Mouse (Mus musculus): ENCODE data around the gene Gm11114.

The Gm11114 gene

GRCm38 (mm10) chr9:85312473-85312872, at the start of gene Gm11114:
Gene Gm11114, plus strand, starts transcription at chr9:85312773.
- CTCF ChIA-PET: no interaction called here
- POLR2A ChIA-PET: no interaction called here

DNA sequence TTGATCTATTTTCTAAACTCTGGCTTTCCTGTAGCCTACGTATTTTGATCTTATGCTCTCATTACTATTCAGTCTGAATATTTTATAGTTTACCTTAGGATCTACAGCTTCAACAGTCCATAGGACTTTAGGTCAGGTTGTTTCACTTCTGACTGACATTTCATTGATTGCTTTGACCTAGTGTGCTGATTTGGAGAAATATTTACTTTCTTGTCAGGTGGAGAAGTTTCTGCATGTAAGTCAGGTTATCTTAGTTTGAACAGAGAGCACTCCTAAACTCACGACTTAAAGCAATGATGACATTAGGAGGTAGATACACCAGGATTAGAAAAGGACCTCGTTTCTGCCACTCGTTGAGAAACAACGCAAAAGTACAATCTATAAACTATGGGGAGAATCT, 45.7 kb upstream of the Gm11114 start:
- CTCF ChIA-PET: no interaction called here
- POLR2A ChIA-PET: no interaction called here

DNA sequence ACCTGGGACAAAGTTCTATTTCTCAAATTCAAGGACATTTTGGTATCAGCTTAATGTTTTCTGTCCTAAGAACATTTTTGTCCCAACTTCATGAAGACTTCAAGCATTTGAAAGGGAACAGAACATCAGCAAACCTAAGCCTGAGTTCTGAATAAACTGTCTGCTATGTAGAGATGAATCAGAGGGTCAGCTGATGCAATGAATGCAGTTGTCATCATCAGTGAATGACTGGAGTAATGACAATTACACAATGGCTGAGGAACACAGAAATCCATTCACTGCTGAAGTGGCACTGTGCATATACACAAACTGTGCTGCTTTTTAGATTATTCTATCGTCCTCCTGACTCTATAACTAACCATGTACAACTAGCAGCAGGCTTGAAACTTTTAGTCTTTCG, 38.5 kb upstream of the Gm11114 start:
- POLR2A ChIA-PET: no interaction called here
- CTCF ChIA-PET: no interaction called here

DNA sequence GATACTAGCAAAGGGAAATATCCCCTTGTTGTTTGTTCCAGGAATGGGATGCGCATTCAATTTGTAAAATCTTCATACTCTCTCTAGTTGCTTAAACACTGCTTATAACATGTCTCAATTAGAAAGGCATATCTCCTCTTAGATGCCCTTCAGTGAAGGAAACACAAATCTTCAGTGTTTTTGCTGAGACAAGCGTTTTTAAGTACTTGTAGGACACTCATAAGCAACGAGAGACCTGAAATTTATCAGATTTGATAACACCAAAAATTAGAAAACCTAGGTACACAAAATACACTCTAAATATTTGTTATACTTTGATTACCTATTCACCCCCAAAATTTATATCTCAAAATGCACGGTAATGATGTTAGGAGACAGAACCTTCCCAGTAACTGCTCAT, 9.7 kb upstream of the Gm11114 start:
- ChIA-PET POLR2A (no interaction called here), CTCF (no interaction called here)

DNA sequence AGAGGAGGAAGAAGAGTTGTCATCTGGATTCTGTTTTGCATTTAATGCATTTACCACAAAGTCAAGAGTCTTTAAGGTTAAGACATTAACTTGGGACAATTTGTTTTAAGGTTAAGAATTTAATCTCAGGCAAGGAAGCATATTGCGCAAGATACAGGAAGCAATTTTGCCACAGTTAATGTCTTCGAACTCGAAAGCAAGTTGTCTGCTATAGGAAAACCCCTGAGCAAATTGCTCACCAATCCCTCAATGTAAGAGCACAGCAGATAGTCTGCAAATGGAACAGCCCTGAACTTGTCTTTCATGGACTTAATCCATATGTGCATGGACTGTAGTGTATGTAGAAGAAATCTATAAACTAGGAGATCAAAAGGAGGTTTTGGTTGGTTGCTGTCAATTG, 9.2 kb upstream of the Gm11114 start:
- POLR2A ChIA-PET: no interaction called here

GRCm38 (mm10) chr9:85316122-85316521, 3.5 kb downstream of the Gm11114 start:
- ChIA-PET POLR2A (no interaction called here), CTCF (no interaction called here)

More for the DNA sequence above, 9.2 kb upstream of the Gm11114 start:
- CTCF ChIA-PET: no interaction called here

DNA sequence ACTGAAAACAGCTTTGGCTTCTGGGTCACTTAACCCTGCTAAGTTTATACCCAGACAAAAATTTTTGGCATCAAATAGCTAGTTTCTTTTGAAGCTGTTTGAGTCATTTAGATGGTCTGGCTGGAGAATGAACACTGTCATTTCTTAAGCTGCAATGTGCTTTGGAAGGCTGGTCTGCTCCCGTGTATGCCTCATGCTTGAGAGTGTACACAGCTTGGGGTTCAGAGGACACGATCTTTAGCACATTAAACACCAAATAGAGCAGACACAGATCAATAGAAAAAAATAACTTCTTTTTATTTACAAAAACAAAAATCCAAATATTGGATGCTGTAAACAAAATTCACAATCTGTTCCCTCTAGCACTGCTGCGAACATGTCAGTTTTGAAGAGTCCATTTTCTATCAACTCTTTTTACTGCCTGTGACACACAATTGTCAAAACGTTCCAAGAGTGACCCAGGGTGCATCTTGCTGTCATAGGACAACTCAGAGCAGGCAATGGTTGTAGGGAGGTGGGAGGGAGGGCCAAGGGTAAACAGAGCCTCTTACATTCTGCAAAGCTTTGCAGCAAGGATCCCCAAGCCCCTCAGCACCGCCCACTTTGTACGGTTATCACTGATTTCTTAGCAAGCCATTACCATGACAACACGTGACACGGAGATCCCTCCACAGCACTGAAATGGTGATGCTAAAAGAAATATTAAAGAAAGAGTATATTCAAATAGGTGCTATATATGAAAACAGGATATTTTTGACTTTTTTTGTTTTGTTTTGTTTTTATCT, 7.8 kb downstream of the Gm11114 start:
- ChIA-PET POLR2A (interaction anchor here in 1 of 4 experiments (0.8 to 1.6 kb wide), 2 partner anchors 9 to 31 kb away, joined by 3 read pairs; no protein-coding TSS in a partner anchor), CTCF (no interaction called here)

DNA sequence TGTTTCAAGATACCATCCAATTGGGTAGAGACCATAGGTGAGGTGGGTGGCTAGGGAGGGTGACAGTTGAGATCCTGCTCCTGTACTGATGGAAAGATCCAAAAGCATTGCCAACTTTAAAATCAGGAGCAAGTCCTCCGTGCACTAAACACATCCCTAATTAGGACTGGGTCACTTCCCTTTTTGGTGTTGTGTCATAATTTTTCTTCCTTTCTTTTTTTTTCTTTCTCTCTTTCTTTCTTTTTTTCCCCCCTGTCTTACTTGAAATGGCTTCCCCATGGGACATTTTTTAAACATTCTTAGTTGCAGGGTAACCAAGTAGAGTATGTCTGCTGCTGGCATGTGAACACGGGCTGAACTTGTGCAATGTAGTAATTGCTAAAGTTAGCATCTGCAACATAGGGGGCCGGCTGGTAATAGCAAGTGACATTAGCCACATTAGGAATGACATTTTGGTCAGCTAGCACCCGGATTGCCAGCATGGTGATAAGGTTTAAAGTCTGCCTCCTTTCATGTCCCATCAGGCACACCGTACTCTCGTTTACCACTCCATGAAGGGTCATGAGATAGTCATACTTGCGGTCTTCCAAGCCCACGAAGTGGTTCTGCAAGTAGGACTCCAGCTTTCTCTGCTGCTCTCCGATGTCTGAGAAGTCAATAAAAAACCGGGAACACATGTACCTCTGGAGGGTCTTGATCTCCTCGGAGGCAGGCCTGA, 11.7 kb downstream of the Gm11114 start:
- CTCF ChIA-PET: no interaction called here

DNA sequence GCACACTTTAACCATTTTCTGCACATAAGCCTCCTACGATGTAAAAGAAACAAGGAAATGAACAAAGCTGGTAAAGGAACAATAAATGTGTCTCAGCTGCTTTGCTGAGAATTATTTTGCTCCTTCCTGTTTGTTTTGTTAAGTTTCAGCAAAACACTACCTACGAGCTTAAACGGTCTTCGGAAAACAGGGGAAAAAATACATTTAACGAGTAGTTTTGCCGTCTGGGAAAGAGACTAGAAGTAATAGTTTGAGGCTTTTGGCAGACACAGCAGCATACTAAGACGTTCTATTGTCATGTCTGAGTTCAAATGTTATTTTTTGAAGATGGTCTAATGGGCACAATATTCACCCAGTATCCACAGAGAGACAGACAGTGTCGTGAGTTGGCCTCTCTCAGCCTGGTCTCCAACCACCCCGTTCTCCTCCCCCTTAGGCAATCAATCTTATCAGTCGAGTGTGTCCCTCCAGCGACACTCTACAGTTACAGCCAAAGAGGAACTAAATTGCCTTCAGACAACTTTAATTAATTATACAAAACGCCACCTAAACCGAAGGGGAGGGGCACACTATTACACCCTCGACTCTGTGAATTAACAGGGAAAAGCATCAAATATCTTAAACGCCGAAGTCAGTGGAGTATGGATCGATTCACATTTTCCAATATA, 12.8 kb downstream of the Gm11114 start:
- CTCF ChIA-PET: no interaction called here
- POLR2A ChIA-PET: no interaction called here

More for the DNA sequence above, 11.7 kb downstream of the Gm11114 start:
- POLR2A ChIA-PET: no interaction called here

DNA sequence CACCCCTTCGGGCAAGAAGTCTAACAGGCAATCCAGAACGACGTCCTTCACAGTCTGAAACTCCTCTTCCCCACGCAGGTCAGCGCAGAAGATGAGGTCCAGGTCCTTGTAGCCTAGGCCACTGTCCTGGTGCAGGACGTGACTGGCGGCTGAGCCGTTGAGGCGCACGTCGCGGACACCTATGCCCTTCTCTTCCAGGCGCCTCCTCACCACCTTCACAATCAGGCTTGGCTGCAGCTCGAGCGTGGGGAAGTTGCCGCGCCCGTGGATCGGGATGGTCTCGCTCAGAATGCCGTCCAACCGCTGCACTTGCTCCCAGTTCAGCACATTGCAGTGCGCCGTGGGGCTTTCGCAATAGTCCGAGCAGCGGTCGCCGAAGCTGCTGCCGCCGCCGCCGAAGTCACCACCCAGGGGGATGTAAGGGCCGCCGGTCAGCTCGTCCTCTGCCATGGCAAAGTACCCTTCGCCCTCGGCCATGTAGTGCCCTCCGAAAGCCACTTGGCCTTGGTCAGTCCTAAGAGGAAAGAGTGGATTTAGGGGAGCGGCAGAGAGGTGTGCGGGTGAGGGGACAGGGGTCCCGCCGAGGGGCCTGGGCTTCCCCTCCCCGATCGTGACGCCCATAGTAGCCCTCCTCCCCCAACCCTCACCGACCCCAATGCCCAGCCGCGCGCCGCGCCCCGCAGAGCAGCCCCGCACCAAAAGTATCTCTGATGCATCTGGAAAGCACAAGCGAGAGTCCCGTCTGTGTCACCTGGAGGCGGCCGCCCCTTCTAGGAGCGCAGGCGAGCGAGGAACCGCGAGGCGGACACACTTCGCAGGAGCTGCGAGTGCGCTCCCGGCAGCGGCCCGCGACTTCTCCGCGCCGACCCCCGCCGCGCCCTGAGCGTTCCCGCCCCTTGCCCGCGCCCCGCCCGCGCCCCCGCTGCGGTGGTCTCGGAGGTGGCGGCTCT, 14.0 kb downstream of the Gm11114 start:
- ChIA-PET CTCF (interaction anchor here in 3 of 4 experiments (0.5 to 1.3 kb wide), 3 partner anchors 363 to 1073 kb away, joined by 3 to 4 read pairs (median 3); no protein-coding TSS in a partner anchor), POLR2A (no interaction called here)

- ChIA-PET POLR2A (interaction anchor here in 2 of 4 experiments (0.6 kb wide), 2 partner anchors 220 to 759 kb away, joined by 3 to 8 read pairs; no protein-coding TSS in a partner anchor), CTCF (interaction anchor here (0.6 to 2.5 kb wide), 13 partner anchors 10 to 1371 kb away, joined by 3 to 19 read pairs (median 3); no protein-coding TSS in a partner anchor)
These were observed 15.0 kb downstream of the Gm11114 start, which contains the start of gene Tent5a for GRCm38 (mm10) chr9:85327242-85328211. Gene Tent5a, minus strand, starts transcription at chr9:85327348.

DNA sequence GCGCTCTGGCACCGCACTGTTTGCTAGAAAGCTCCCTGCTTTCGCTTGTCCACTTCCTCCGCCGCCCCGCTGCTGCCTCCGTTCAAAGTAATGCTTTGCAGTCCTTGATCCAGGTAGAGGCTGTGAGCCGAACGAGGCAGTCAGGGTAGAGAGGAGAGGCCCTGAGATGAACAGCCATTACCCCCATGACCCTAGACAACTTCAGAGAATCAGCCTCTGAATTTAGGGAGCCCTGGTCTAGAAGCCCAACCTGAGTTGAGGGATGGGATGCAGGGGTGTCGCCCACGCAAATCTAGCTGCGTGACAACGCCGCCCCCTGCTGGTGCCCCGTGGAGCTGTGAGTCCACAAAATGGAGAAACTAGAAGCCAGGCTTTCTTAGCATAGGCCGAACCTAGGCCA, 15.7 kb downstream of the Gm11114 start:
- ChIA-PET CTCF (interaction anchor here (0.6 to 2.5 kb wide), 13 partner anchors 9 to 1372 kb away, joined by 3 to 19 read pairs (median 3); no protein-coding TSS in a partner anchor), POLR2A (interaction anchor here in 1 of 4 experiments (0.6 to 0.7 kb wide), 2 partner anchors 220 to 629 kb away, joined by 3 to 4 read pairs; no protein-coding TSS in a partner anchor)

- ChIA-PET POLR2A (interaction anchor here in 1 of 4 experiments (0.6 kb wide), 1 partner anchor 1294 kb away, joined by 4 read pairs; no protein-coding TSS in a partner anchor), CTCF (interaction anchor here in 1 of 4 experiments (0.7 kb wide), 1 partner anchor 1081 kb away, joined by 4 read pairs; no protein-coding TSS in a partner anchor)
These were observed 18.9 kb downstream of the Gm11114 start for GRCm38 (mm10) chr9:85331521-85331920.

DNA sequence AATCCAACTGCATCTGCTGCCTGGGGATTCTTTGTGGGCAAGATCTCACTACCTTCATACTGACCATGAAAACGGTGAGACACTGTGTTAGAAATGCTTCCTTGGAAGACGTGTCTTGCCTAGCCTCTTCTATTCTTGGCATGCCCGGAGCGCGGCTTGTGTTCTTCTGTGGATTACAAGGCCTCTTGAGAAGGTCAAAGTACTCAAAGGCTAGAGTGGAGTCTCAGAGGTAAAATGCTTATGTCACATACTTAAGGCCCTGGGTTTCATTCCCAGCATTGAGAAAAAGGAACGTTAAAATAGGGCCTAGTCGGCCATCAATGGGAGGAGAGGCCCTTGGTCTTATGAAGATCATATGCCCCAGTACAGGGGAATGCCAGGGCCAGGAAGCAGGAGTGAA, 23.5 kb downstream of the Gm11114 start:
- CTCF ChIA-PET: no interaction called here

DNA sequence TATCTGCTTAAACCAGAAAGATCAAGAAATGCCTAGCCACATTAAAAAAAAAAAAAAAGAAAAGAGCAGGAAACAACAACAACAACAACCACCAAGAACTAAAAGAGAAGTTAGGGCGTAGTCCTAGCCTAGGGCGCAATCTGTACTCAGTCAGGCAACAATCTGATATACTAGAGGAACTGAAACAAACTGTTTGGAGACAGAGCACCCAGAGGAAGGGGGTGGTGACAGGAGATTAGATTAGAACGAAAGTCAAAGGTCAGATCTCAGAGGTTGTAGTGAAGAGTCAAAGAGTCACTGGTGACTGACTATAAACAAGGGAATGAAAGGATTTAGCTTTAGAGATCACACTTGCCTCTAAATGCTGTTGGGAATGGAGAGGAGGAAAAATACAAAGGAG, 27.7 kb downstream of the Gm11114 start:
- POLR2A ChIA-PET: no interaction called here
- CTCF ChIA-PET: no interaction called here

More for the DNA sequence above, 23.5 kb downstream of the Gm11114 start:
- POLR2A ChIA-PET: no interaction called here

- POLR2A ChIA-PET: no interaction called here
- CTCF ChIA-PET: interaction anchor here in 1 of 4 experiments (0.6 to 1.2 kb wide), 3 partner anchors 14 to 146 kb away, joined by 3 read pairs; no protein-coding TSS in a partner anchor
These were observed 30.6 kb downstream of the Gm11114 start for GRCm38 (mm10) chr9:85342892-85343785.
